Mouse (Mus musculus): ENCODE data around the gene Slc17a7. TPM values are rescaled to one million over a fixed set of nuclear protein-coding genes. Genes with fewer than 3 reads are reported as not detected.

Slc17a7 gene
- polyA plus RNA-seq, 1 experiment from 2014 or later: 0.56 TPM

GRCm38 (mm10) chr7:45144368-45145174 is 19.2 kb upstream of the Slc17a7 start:
- no peak overlapping the region for H3K27ac ChIP-seq (ENCODE audit: low read length)
- TF ChIP-seq CTCF (IDR thresholded peaks at IDR 0.05): no peak
- no peak for TF ChIP-seq EP300 (IDR thresholded peaks at IDR 0.05)
- H3K9me3 ChIP-seq (ENCODE audit: low read length): no peaks in the 10 kb centered on the region
- WGBS: 78% methylated on average over 13 of the region's 13 CpGs
- no peak overlapping the region for H3K4me3 ChIP-seq (ENCODE audit: low read depth, low read length)
- 0 out of 2 replicates have a peak, but pooled peaks cover 12% of the 10 kb centered on the region for H3K36me3 ChIP-seq (ENCODE audit: insufficient read depth, low read length)
- no peak overlapping the region for H3K4me2 ChIP-seq (replicated peaks; ENCODE audit: low read depth, low read length)
- DNase-seq (ENCODE audit: low spot score) (no peak), ATAC-seq (no peak)
- no peak overlapping the region for H3K9ac ChIP-seq (replicated peaks; ENCODE audit: low read depth)
- H3K27me3 ChIP-seq (replicated peaks; ENCODE audit: insufficient read depth, low read length): no peaks in the 10 kb centered on the region
- no peaks in the 10 kb centered on the region for H3K4me1 ChIP-seq (ENCODE audit: insufficient read depth, low read depth, low read length)

- DNase-seq (ENCODE audit: low spot score) (no peak), ATAC-seq (no peak)
- 0 out of 2 replicates have a peak, but pooled peaks cover 12% of the 10 kb centered on the region for H3K36me3 ChIP-seq (ENCODE audit: insufficient read depth, low read length)
- no peaks in the 10 kb centered on the region for H3K27me3 ChIP-seq (replicated peaks; ENCODE audit: insufficient read depth, low read length)
- WGBS: 93% methylated on average over 8 of the region's 8 CpGs
- no peak overlapping the region for H3K4me3 ChIP-seq (ENCODE audit: low read depth, low read length)
- H3K9ac ChIP-seq (replicated peaks; ENCODE audit: low read depth): no peak overlapping the region
- no peak overlapping the region for H3K27ac ChIP-seq (ENCODE audit: low read length)
- no peaks in the 10 kb centered on the region for H3K9me3 ChIP-seq (ENCODE audit: low read length)
- no peak overlapping the region for H3K4me2 ChIP-seq (replicated peaks; ENCODE audit: low read depth, low read length)
- H3K4me1 ChIP-seq (ENCODE audit: insufficient read depth, low read depth, low read length): no peaks in the 10 kb centered on the region
- TF ChIP-seq EP300 (IDR thresholded peaks at IDR 0.05) (no peak), CTCF (IDR thresholded peaks at IDR 0.05) (no peak)
These were observed 18.3 kb upstream of the Slc17a7 start for GRCm38 (mm10) chr7:45145460-45145859.

- TF ChIP-seq EP300 (IDR thresholded peaks at IDR 0.05) (no peak), CTCF (IDR thresholded peaks at IDR 0.05) (no peak)
- H3K36me3 ChIP-seq (ENCODE audit: insufficient read depth, low read length): 0 out of 2 replicates have a peak, but pooled peaks cover 12% of the 10 kb centered on the region
- H3K4me3 ChIP-seq (ENCODE audit: low read depth, low read length): no peak overlapping the region
- ATAC-seq: no peak
- H3K4me2 ChIP-seq (replicated peaks; ENCODE audit: low read depth, low read length): no peak overlapping the region
- 90% methylated on average over 11 of the region's 11 CpGs for WGBS
- no peaks in the 10 kb centered on the region for H3K4me1 ChIP-seq (ENCODE audit: insufficient read depth, low read depth, low read length)
- no peaks in the 10 kb centered on the region for H3K9me3 ChIP-seq (ENCODE audit: low read length)
- no peak overlapping the region for H3K27ac ChIP-seq (ENCODE audit: low read length)
- no peak overlapping the region for H3K9ac ChIP-seq (replicated peaks; ENCODE audit: low read depth)
- no peaks in the 10 kb centered on the region for H3K27me3 ChIP-seq (replicated peaks; ENCODE audit: insufficient read depth, low read length)
- DNase-seq (ENCODE audit: low spot score): no peak
These were observed 16.5 kb upstream of the Slc17a7 start for GRCm38 (mm10) chr7:45147267-45147666.

- Histone ChIP-seq H3K9ac (replicated peaks; ENCODE audit: low read depth) (no peak overlapping the region), H3K27me3 (replicated peaks; ENCODE audit: insufficient read depth, low read length) (no peaks in the 10 kb centered on the region), H3K36me3 (ENCODE audit: insufficient read depth, low read length) (0 out of 2 replicates have a peak, but pooled peaks cover 12% of the 10 kb centered on the region), H3K4me2 (replicated peaks; ENCODE audit: low read depth, low read length) (no peak overlapping the region), H3K4me1 (ENCODE audit: insufficient read depth, low read depth, low read length) (no peaks in the 10 kb centered on the region), H3K4me3 (ENCODE audit: low read depth, low read length) (no peak overlapping the region), H3K27ac (ENCODE audit: low read length) (no peak overlapping the region), H3K9me3 (ENCODE audit: low read length) (no peaks in the 10 kb centered on the region)
- ATAC-seq (no peak), DNase-seq (ENCODE audit: low spot score) (no peak)
- TF ChIP-seq CTCF (IDR thresholded peaks at IDR 0.05) (no peak), EP300 (IDR thresholded peaks at IDR 0.05) (no peak)
- 66% methylated on average over 11 of the region's 11 CpGs for WGBS
These were observed 15.8 kb upstream of the Slc17a7 start for GRCm38 (mm10) chr7:45147899-45148298.

GRCm38 (mm10) chr7:45148534-45149098 is 15.1 kb upstream of the Slc17a7 start:
- WGBS: 45% methylated on average over 4 of the region's 4 CpGs

GRCm38 (mm10) chr7:45149545-45149944 is 14.2 kb upstream of the Slc17a7 start:
- Histone ChIP-seq H3K4me2 (replicated peaks; ENCODE audit: low read depth, low read length) (no peak overlapping the region), H3K9ac (replicated peaks; ENCODE audit: low read depth) (no peak overlapping the region), H3K4me3 (ENCODE audit: low read depth, low read length) (no peak overlapping the region), H3K27ac (ENCODE audit: low read length) (no peak overlapping the region), H3K9me3 (ENCODE audit: low read length) (no peaks in the 10 kb centered on the region), H3K36me3 (ENCODE audit: insufficient read depth, low read length) (0 out of 2 replicates have a peak, but pooled peaks cover 12% of the 10 kb centered on the region), H3K4me1 (ENCODE audit: insufficient read depth, low read depth, low read length) (no peaks in the 10 kb centered on the region), H3K27me3 (replicated peaks; ENCODE audit: insufficient read depth, low read length) (no peaks in the 10 kb centered on the region)
- TF ChIP-seq EP300 (IDR thresholded peaks at IDR 0.05): no peak
- no peak for TF ChIP-seq CTCF (IDR thresholded peaks at IDR 0.05)
- DNase-seq (ENCODE audit: low spot score) (peak; percentile 28), ATAC-seq (no peak)
- WGBS: 62% methylated on average over 6 of the region's 6 CpGs

More at GRCm38 (mm10) chr7:45148534-45149098, 15.1 kb upstream of the Slc17a7 start:
- DNase-seq (ENCODE audit: low spot score): no peak
- no peak for ATAC-seq
- Histone ChIP-seq H3K27me3 (replicated peaks; ENCODE audit: insufficient read depth, low read length) (no peaks in the 10 kb centered on the region), H3K36me3 (ENCODE audit: insufficient read depth, low read length) (0 out of 2 replicates have a peak, but pooled peaks cover 12% of the 10 kb centered on the region), H3K9me3 (ENCODE audit: low read length) (no peaks in the 10 kb centered on the region), H3K4me3 (ENCODE audit: low read depth, low read length) (no peak overlapping the region), H3K9ac (replicated peaks; ENCODE audit: low read depth) (no peak overlapping the region), H3K4me1 (ENCODE audit: insufficient read depth, low read depth, low read length) (no peaks in the 10 kb centered on the region), H3K27ac (ENCODE audit: low read length) (no peak overlapping the region), H3K4me2 (replicated peaks; ENCODE audit: low read depth, low read length) (no peak overlapping the region)
- TF ChIP-seq CTCF (IDR thresholded peaks at IDR 0.05) (no peak), EP300 (IDR thresholded peaks at IDR 0.05) (no peak)
